Mouse (Mus musculus): ENCODE measurements around the gene Nup62.

GRCm38 (mm10) chr7:44824872-44825271, 9.0 kb downstream of the Nup62 start:
- TF ChIP-seq MYOG (IDR thresholded peaks at IDR 0.05; ENCODE audit: control insufficient read depth in 1 of 3, insufficient read depth in 1 of 3, insufficient read length in 2 of 3, low read depth in 2 of 3) (no peak), POLR2A (IDR thresholded peaks at IDR 0.05; ENCODE audit: insufficient read length, low read depth) (no peak), E2F4 (IDR thresholded peaks at IDR 0.05; ENCODE audit: insufficient read depth) (no peak), MAX (IDR thresholded peaks at IDR 0.05; ENCODE audit: low read depth) (no peak), CEBPB (IDR thresholded peaks at IDR 0.05; ENCODE audit: insufficient read depth, poor library complexity, severe bottlenecking) (no peak), REST (IDR thresholded peaks at IDR 0.05; ENCODE audit: insufficient read depth, insufficient read length) (no peak), TCF12 (IDR thresholded peaks at IDR 0.05; ENCODE audit: insufficient read depth, poor library complexity, severe bottlenecking) (no peak), MYOD1 (IDR thresholded peaks at IDR 0.05; ENCODE audit: control insufficient read depth in 1 of 3, insufficient read length in 2 of 3, low read depth in 2 of 3) (no peak)

All from myocyte (in vitro differentiated cells).